Mouse (Mus musculus): Measurements from ENCODE around the gene Ifit3.
"Not testable (repeated sequence)": the region's sequence is repeated elsewhere in the genome, so short reads cannot be mapped to it uniquely, and the experiment has no call there.

Gene Ifit3

GRCm38 (mm10) chr19:34598341-34598740, 15.0 kb downstream of the Ifit3 start:
- Histone ChIP-seq H3K36me3 (ENCODE audit: insufficient read depth, low read length) (no peaks in the 10 kb centered on the region), H3K4me3 (replicated peaks; ENCODE audit: low read length) (no peak overlapping the region)
- TF ChIP-seq NANOG (IDR thresholded peaks at IDR 0.05; ENCODE audit: borderline replicate concordance, low read length) (no peak), POU5F1 (IDR thresholded peaks at IDR 0.05; ENCODE audit: borderline replicate concordance, low read length) (no peak), CTCF (conservative IDR thresholded peaks at IDR 0.05; ENCODE audit: low read length) (no peak)

GRCm38 (mm10) chr19:34599250-34599649, 15.9 kb downstream of the Ifit3 start:
- not testable (repeated sequence) for H3K27me3 ChIP-seq (ENCODE audit: insufficient read depth, low read length); H3K4me3 ChIP-seq (replicated peaks; ENCODE audit: low read length); H3K9me3 ChIP-seq (ENCODE audit: low read length); H3K36me3 ChIP-seq (ENCODE audit: insufficient read depth, low read length); H3K4me1 ChIP-seq (replicated peaks; ENCODE audit: low read depth, low read length)

More at GRCm38 (mm10) chr19:34598341-34598740, 15.0 kb downstream of the Ifit3 start:
- no peaks in the 10 kb centered on the region for H3K27me3 ChIP-seq (ENCODE audit: insufficient read depth, low read length)
- no peaks in the 10 kb centered on the region for H3K9me3 ChIP-seq (ENCODE audit: low read length)
- no peaks in the 10 kb centered on the region for H3K4me1 ChIP-seq (replicated peaks; ENCODE audit: low read depth, low read length)

GRCm38 (mm10) chr19:34601888-34602287, 18.6 kb downstream of the Ifit3 start, which contains the start of gene Ifit1bl1:
Ifit1bl1 (minus strand) TSS chr19:34601956.
- not testable (repeated sequence) for H3K4me1 ChIP-seq (replicated peaks; ENCODE audit: low read depth, low read length); H3K9me3 ChIP-seq (ENCODE audit: low read length); H3K36me3 ChIP-seq (ENCODE audit: insufficient read depth, low read length); H3K4me3 ChIP-seq (replicated peaks; ENCODE audit: low read length); H3K27me3 ChIP-seq (ENCODE audit: insufficient read depth, low read length)

GRCm38 (mm10) chr19:34605472-34605871, 22.1 kb downstream of the Ifit3 start:
- no peak for TF ChIP-seq NANOG (IDR thresholded peaks at IDR 0.05; ENCODE audit: borderline replicate concordance, low read length)
- no peak for TF ChIP-seq CTCF (conservative IDR thresholded peaks at IDR 0.05; ENCODE audit: low read length)
- TF ChIP-seq POU5F1 (IDR thresholded peaks at IDR 0.05; ENCODE audit: borderline replicate concordance, low read length), result no peak
- Histone ChIP-seq H3K4me1 (replicated peaks; ENCODE audit: low read depth, low read length) (no peaks in the 10 kb centered on the region), H3K36me3 (ENCODE audit: insufficient read depth, low read length) (no peaks in the 10 kb centered on the region), H3K27me3 (ENCODE audit: insufficient read depth, low read length) (no peaks in the 10 kb centered on the region), H3K4me3 (replicated peaks; ENCODE audit: low read length) (no peak overlapping the region), H3K9me3 (ENCODE audit: low read length) (no peaks in the 10 kb centered on the region)

- not testable (repeated sequence) for H3K36me3 ChIP-seq (ENCODE audit: insufficient read depth, low read length); H3K4me3 ChIP-seq (replicated peaks; ENCODE audit: low read length); H3K27me3 ChIP-seq (ENCODE audit: insufficient read depth, low read length); H3K4me1 ChIP-seq (replicated peaks; ENCODE audit: low read depth, low read length); H3K9me3 ChIP-seq (ENCODE audit: low read length)
These were observed 24.1 kb downstream of the Ifit3 start, which contains the start of gene Ifit3b for GRCm38 (mm10) chr19:34607237-34608051. Ifit3b (plus strand) TSS chr19:34607970.

GRCm38 (mm10) chr19:34610118-34610517, 26.8 kb downstream of the Ifit3 start:
- not testable (repeated sequence) for H3K4me1 ChIP-seq (replicated peaks; ENCODE audit: low read depth, low read length); H3K9me3 ChIP-seq (ENCODE audit: low read length); H3K27me3 ChIP-seq (ENCODE audit: insufficient read depth, low read length); H3K36me3 ChIP-seq (ENCODE audit: insufficient read depth, low read length); H3K4me3 ChIP-seq (replicated peaks; ENCODE audit: low read length)

- not testable (repeated sequence) for H3K27me3 ChIP-seq (ENCODE audit: insufficient read depth, low read length); H3K4me3 ChIP-seq (replicated peaks; ENCODE audit: low read length); H3K4me1 ChIP-seq (replicated peaks; ENCODE audit: low read depth, low read length); H3K9me3 ChIP-seq (ENCODE audit: low read length); H3K36me3 ChIP-seq (ENCODE audit: insufficient read depth, low read length)
These were observed 29.1 kb downstream of the Ifit3 start for GRCm38 (mm10) chr19:34612243-34613001.

- TF ChIP-seq CTCF (conservative IDR thresholded peaks at IDR 0.05; ENCODE audit: low read length) (no peak), POU5F1 (IDR thresholded peaks at IDR 0.05; ENCODE audit: borderline replicate concordance, low read length) (no peak), NANOG (IDR thresholded peaks at IDR 0.05; ENCODE audit: borderline replicate concordance, low read length) (no peak)
- H3K4me1 ChIP-seq (replicated peaks; ENCODE audit: low read depth, low read length), result no peaks in the 10 kb centered on the region
- no peak overlapping the region for H3K4me3 ChIP-seq (replicated peaks; ENCODE audit: low read length)
- H3K9me3 ChIP-seq (ENCODE audit: low read length), result no peaks in the 10 kb centered on the region
- no peaks in the 10 kb centered on the region for H3K27me3 ChIP-seq (ENCODE audit: insufficient read depth, low read length)
- no peaks in the 10 kb centered on the region for H3K36me3 ChIP-seq (ENCODE audit: insufficient read depth, low read length)
These were observed 37.5 kb downstream of the Ifit3 start for GRCm38 (mm10) chr19:34620871-34621270.

GRCm38 (mm10) chr19:34623781-34624180, 40.5 kb downstream of the Ifit3 start:
- TF ChIP-seq POU5F1 (IDR thresholded peaks at IDR 0.05; ENCODE audit: borderline replicate concordance, low read length) (no peak), CTCF (conservative IDR thresholded peaks at IDR 0.05; ENCODE audit: low read length) (no peak)
- no peaks in the 10 kb centered on the region for H3K9me3 ChIP-seq (ENCODE audit: low read length)
- no peak overlapping the region for H3K4me3 ChIP-seq (replicated peaks; ENCODE audit: low read length)
- no peaks in the 10 kb centered on the region for H3K36me3 ChIP-seq (ENCODE audit: insufficient read depth, low read length)
- H3K4me1 ChIP-seq (replicated peaks; ENCODE audit: low read depth, low read length), result no peaks in the 10 kb centered on the region
- no peaks in the 10 kb centered on the region for H3K27me3 ChIP-seq (ENCODE audit: insufficient read depth, low read length)
